Mouse (Mus musculus) cerebellum, postnatal 10 days (tissue): Measurements from ENCODE around the gene Cacna1d.

ENCODE experiments used
- DNase-seq, 2 experiments: peaks; one replicate each; pipeline ENCODE4 v3.0.0; 2021; ENCODE audit warnings: mixed read lengths in 2 of 2

Gene Cacna1d

DNA sequence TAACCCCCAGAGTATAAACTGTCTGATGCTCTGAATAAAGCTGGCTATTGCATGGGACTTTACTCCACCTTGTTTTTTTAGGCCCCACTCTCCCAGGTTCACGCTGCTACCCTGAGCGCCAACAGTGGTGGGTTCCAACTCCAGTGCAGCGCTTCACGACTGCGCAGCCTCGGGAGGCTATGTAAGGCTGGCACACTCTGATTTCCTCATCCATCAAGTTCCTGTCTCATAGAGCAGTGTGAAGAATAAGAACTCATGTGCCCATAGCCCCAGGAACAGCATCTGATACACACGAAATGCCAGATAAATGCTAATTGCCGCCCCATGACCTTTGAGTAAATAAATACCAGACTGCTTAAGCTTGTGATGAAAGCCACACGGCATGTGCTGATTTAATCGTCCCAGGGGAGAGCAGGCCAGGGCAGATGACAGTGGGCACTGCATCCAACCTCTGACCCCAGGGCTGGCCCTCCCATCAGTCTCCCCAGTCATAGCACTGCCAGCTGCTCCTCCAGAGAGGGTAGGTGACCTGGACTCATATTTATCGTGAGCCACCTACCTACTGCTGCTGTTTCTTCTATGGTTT lies 352.8 kb downstream of the Cacna1d start:
- DNase-seq, result no peak

DNA sequence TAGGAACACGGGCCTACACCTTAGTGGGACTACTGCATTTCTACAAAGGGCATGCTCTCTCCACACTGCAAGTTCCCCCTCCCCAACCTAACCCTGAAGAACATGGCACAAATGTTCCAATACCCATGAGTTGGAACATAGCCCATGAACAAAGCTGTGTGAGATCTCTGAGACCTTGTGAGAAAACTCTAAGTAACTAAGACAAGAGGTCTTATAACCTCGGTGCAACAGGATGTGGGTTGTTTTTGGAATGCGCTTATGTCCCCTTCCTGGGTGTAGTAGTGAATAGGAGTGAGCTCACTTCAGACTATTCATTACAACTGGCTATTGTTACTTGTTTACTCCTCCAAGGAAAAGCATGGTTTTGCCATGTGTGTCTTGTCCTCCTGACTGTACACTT lies 353.3 kb downstream of the Cacna1d start:
- no peak for DNase-seq

DNA sequence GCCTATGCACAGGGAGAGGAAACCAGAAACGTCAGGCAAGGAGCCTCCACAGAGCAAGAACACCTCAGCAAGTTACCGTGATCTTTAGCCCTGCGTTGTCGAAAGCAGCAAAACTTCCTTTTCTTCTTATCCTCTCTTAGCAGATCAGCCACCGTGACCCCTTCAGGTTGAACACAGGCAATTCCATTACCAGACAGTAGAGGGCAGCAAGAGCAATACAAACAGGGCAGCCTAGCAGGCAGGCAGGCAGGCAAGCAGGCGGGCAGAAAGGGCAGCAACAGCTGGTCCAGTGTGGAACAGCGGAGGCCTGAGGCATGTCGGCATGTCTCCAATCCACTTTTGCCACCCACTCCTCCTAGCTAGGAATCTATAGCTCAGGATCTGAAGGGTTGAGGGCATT lies 354.3 kb downstream of the Cacna1d start:
- DNase-seq, result peak; percentile 92 to 94

DNA sequence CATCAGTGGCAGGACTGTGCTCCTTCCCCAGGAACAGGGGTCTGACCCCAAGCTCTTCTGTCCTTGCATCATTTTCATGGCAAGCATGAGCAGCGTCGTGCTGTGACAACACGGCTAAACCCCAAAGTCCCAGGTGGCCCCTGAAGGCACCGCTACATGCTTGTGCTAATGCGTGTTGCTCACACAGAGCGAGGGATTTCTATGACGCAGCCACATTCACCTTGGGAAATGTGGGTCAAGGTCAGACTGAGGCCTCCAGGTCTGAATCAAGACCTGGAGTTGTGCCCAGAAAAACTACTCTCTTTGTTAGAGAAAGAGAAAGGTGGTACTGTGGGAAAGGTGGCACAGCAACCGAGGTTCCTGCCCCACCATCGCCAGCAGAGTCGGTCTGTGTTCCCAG lies 355.9 kb downstream of the Cacna1d start:
- DNase-seq, result no peak

DNA sequence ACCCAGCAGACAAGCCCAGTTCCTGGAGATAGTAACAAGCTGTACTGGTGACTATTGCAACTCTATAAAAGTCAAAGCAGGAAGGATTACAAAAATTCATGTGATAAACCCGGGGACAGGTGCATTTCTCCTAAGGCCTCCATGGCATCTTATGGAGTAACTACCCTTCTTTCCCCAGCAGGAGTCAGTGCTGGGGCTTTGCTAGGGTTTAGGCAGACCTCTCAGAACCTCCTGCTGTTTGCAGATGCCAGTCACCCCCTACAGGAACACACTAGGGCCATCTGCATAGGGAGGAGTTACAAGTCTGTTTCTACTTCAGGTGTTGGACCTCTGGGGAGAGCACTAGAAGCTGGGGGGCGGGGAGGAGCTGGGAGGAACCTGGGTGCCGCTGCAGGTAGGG lies 357.6 kb downstream of the Cacna1d start:
- no peak for DNase-seq

DNA sequence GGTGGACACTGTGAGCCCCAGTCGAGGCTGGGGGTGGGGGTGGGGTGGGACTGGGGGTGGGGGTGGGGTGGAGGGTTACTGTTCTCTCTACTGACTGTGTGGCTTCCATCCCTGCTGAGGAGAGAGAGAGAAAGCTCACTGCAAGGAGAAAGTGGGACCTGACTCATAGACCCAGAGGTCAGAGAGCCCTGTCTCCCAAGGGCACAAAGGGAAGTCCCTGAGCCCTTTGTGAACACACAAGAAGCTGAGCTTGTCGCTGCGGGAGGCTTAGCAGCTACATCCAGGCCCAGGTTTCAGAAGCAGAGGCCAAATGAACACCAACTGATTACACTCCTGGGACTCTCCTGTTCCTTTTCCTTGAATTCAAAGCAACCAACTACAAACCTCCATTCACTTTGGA lies 360.0 kb downstream of the Cacna1d start:
- DNase-seq, result no peak

DNA sequence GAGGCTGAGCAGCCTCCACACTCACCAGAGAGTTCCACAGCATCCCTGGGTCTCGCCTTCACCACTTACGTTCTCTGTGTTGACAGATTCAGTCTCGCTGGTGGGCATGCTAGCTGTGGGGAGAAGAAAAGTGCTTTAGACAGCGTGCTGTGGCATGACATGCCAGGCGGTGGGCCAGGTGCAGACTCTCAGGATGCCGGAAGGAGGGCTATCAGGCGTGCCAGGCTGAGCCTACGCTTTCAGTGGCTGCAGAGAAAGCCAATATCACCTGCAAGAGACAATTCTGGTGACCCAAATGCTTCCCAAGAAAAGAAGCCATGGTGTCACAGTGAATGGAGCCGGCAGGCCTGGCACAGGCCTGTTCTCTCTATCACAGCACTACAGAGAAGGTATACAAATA lies 361.2 kb downstream of the Cacna1d start:
- peak; percentile 64 to 66 for DNase-seq

DNA sequence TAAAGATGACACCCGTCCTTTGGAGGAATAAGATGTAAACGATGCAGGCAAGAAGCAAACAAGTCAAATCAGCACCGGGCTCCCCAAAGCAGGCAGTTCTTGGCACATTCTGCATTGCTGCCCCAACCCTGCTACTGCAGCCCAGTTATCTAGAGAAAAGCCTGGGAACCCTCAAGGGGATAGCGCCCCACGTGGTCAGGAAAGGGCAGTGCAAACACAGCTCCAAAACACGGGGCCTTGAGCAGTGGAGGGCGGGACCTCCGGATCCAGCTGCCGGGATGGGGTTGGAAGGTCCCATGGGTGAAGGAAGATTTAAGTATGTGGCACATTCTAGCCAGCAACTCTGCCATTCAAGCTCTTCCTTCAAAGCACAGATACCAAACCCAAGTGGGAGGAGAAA lies 361.9 kb downstream of the Cacna1d start:
- DNase-seq, result peak; percentile 70 to 78

DNA sequence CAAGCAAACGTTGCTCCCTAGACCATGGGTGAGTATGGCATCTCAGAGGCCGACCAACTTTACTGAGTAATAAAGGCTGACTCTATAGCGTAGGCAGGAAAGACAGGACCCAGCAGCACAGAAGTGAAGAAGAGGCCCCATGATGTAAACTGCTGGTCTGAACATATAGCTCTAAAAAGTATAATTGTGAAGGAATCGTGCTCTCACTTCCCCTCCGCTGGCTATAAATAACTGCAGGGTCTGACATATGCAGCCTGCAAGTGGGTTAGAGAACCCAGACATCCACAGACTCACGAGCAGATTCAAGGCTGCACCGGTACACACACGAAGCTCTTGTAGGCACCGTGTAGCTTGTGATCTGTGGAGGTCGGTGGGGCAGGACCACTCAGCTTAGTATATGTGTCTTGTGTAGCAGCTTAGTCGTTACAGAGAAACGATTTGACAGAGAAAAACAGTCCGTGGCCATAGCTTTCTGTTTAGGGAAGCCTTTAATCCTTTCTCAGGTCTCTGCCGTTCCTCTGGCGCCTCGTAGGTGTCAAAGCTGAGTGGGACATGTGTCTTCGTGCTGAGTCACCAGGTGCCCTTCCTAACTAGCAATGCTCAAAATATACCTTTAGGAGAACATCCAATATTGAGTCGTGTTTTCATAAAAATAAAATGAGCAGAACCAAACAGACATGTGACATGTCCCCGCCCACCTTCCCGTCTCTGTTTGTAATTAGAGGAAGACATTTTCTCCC lies 366.1 kb downstream of the Cacna1d start:
- DNase-seq, result no peak

DNA sequence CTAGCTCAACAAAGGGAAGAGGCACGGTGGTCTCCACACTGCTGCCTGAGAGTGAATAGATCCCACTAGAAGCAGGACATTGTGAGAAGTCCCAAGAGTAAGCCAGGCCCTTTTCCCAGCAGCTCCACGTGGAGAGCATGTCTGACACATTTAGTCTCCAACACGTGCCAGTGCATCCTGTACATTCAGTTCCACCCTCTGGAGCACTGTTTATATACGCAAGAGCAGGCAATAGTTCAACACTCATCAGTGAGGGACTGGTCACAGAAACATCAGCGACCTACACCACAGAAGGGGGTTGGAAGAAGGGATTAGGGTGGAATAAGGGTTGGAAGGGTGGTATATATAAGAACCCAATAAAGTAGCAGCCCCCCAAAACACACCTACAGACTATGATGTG lies 371.2 kb downstream of the Cacna1d start:
- no peak for DNase-seq

DNA sequence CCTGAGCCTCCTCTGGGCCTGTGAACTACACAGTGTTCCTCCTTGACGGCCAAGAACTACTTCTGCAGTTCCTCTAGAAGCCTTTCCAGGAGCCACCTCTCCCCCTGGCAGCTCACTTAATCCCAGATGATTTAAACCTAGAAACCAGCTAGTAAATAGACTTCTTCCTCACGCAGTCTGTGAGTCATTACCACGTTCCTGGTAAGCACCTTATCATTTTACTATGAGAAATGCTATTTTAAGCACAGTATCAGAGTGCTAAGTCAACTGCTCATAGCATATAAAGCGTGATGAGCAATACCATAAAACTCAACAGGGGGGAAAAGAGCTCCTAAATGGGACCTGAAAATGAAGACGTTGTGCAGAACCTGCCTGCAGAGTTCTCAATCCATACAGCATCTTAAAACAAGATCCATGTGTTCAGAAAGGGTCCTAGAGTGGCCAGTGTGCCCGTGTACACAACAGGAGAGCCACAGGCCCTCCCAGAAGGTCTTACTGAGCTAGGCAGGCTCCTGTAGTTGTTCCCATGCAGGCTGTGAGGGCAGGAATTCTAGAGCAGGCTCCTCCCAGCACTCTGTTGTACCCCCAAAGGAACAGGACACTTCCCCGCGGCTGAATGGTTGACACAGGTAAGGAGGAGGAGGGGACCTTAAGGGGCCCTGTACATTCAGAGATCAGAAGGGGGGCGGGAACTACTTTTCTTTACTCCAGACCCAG lies 377.7 kb downstream of the Cacna1d start:
- no peak for DNase-seq

DNA sequence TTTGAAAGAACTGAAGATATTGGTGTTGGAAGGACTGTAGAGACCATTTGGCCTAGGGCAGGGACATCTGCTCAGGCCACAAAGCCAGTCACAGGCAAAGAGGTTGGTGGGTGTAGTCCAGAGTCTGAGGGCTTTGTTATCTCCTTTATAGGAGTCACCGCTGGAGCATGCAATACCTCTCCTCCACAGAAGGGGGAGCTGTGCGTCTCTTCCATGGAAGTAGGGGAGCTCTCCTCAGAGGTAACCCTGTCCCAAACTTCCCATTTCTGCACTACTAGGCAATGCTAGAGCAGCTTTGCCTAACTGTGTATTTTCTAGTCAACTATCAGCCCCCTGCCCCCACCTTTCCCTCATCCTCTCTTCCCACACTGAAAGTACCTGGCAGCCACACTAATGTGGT lies 382.2 kb downstream of the Cacna1d start:
- peak; percentile 58 to 70 for DNase-seq

DNA sequence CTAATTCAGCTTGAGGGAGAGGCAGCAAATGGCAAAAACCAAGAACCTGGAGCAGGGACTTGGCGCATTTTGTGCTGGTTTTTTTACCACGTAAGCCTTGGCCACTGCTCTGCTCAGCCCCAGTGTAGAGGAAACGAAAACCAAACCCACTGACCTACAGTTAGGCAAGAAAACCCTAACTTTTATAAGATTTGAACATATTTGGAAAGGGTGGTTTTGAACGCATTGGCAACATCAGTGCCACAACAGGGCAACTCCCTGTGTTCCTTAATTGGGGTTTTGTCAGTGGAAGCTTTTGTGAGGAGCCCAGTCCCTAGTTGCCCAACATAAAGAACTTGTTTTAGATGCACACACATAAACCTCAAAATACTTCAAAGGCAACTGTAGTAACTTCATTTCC lies 384.7 kb downstream of the Cacna1d start:
- no peak for DNase-seq

DNA sequence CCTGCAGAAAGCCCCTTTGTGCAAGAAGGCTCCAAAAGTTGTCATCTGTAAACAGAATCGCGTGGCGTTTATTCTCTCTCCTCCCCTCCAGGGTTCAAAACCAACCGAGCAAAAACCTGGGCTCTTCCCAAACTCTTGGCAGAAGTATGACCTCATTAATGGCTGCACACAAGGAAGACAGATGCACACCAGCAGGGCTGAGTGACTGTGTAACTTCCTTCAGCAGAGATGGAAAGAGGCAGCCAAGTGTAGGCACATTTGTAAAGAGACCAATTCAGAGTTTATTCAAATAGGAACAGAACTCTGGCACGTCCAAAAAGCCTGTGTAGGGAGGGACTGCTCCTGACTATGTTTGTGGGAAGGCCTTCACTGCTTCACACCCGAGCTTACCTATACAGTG lies 385.7 kb downstream of the Cacna1d start:
- DNase-seq, result peak; percentile 72 to 77

DNA sequence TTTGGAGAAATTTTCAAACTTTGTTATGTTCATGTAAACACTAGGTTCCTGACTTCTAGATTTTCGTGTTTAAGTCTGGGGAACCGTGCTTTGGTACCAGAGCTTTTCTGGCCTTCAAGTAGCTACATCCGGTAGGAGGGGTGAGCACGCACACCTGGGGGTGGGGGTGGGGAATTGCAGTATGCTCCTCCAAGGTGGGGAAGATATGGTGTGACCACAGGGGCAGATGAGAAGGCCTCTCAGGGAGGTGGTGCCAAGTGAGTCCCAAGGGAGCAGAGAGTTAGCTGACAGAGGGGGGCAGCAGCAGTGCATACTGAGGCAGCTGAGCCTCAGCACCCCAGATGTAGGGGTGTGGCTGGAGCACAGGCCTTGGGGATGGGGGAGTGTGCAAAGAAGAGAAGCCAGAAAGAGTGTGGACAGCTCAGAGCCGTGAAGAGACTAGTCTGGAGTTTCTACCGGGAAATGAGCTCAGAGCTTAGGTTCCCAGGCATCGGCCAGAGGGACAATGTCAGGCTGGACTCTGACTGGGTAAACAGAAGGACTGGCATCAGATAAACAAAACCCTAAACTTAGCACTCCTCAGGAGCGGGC lies 387.2 kb downstream of the Cacna1d start:
- DNase-seq, result peak; percentile 42 to 45

DNA sequence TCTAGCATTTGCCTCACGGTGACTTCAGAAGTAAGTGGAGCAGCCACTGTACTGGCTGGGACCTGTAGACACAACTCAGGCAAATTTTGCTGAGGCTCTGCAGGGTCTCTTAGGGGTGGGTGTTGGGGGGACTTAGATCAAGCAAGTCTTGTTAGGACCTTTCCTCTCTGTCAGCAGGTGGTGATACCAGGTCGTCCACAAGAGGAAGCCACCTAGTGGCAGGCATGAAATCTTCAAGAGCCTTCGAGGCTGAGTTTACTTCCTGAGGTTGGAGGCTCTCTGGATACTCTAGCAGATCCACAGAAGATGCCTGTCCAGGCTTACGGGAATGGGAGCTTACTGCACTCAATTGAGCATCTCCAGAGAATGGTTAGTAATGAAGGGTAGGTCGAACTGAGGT lies 394.0 kb downstream of the Cacna1d start:
- DNase-seq, result no peak

DNA sequence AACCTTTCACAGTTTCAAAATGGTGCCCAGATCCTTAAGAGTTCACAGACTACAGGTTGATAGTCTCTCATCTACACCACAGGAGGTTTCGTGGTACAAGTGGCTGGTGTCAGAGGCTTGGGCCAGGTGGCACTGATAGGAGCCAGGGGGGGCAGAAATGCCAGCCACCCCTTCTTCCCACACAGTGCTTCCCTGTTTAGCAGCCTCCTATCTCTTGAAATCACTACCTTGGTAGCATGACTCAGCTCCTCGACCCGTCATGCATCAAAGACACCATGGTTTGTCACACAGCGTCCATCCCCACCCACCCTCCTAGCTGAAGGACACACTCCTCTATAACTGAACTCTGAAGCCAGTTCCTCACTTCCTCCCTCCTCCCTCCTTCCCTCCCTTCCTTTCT lies 398.8 kb downstream of the Cacna1d start:
- no peak for DNase-seq

DNA sequence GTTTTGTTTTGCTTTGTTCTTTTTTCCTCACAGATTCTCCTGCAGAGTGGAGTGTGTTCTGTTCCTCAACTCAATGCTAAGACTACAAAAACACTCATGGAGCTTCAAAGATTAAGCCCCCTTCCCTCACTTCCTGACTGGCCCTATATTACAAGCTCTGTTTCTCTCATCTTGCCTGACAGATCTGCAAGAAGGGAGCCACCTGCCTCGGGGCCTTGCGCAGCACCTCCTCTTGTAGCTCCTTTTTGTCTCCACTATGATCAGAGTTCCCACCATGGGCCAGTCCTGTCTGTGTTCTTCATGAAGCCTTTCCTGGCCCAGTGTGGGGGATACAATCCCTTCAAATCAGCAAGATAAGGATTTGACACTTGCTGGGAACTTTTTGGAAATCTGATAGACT lies 399.2 kb downstream of the Cacna1d start:
- no peak for DNase-seq

DNA sequence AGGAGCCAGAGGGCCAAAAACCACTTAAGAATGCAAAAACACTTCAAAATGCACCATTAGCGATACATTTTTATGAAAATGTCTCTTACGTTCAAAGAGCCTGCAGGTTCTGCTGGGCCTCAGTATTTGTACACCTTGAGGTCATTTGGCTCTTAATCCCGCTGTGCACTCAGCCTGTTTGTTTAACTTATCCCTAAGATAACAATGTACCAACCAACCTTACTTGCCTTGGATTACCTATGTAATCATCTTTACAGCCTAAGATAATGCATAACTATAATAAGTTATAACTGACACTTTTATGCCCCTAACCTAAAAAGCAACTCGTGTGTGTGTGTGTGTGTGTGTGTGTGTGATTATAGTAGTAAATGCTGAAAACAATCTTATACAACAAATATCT lies 411.5 kb downstream of the Cacna1d start:
- no peak for DNase-seq

DNA sequence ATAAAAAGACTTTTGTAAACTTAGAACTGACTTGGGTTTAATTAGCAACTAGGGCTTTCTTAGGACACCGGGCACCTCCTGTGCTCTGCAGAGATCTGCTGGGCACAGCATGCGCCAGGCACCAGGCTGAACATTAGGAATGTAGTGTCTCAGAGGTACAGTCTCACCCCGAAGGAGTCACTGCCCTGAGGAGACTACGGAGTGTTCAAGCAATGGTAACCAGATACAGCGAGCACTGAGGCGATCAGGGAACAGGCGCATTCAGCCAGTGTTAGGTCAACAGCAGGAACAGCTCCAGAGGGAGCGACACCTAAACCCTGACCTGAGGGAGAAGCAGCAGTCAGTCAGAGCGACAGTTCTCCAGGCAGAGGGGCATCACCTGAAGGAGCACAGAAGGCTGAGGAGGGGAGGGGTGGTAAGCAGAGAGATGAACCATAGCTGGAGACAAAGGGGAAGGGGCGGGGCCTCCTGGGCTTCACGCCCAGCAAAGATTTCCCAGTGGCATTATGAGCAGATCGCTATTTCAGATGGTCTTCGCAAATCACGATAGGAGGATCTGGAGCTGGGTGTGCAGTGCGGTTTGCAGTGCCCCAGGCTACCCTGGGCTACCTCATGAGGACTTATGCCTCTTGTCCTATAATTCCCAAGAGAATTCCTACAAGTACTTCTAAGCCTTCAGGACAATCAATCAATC lies 413.0 kb downstream of the Cacna1d start:
- peak; percentile 43 to 58 for DNase-seq

DNA sequence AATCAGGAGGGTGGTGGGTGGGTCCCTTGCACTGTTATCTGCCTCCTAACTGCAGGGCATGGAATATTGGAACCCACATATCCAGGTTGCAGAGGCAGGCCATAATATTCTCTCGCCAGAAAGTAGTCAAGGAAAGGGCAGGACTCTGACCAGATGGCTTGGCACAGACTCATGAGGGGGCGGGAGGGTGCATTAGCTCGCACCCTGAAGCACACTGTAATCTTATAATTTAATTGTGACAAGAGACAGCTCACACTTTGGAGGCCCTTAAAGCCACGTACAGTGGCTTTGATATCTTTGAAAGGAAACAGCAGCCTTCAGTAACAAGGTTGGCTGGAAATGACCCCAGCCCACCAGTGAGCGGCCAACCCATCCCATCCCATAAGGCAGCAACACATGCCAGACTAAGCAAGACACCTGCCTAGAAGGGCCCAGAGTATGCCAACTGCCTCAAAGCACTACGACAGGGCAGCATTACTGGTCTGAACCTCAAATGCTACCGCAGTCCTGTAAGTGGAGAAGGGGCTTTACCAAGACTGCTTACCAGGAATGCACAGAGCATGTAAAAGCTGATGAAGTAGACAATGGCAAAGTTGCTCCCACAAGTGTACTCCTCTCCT lies 415.9 kb downstream of the Cacna1d start:
- peak; percentile 89 to 92 for DNase-seq

DNA sequence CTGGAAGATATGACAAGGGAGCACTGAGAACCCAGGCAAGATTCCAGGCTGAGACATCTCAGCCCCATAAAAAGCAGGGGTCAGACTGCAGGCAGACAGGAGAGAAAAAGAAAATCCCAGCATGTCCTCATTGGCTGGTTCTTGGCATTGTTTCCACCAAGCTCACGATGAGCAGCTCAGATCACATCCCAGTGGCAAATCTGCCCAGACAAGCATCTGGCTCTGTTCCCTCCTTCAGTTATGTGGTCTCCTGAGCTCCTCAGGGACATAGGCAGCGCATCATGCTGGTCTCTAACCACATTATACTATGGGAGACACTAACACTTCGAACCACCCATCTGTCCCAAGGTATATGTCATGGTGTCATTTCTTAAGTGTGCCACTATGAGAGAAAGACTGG lies 422.7 kb downstream of the Cacna1d start:
- peak; percentile 60 to 66 for DNase-seq

DNA sequence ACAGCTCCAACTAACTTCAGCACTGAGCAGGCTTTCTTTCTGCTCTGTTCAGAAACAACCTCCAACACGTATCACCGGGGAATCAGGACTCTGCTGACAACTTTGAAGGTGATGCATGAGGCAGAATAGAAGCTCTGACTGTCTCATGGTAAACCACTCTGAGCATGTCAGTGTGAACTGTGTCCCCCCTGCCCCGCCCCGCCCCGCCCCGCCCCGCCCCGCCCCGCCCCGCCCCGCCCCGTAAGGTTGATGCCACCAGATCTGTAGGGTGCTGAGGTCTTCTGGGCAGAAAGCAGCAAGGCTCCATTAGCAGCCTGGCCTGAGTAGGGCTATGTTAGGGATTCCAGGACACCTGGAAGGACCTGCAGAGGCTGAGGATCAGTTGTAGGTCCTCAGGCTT lies 424.5 kb downstream of the Cacna1d start:
- no peak for DNase-seq
